Mouse (Mus musculus) kidney, adult 2 months (tissue): Measurements from ENCODE around the gene Ak6. TPM values are rescaled to one million over a fixed set of nuclear protein-coding genes. Genes with fewer than 3 reads are reported as not detected.

Experiments
- DNase-seq: peaks from one replicate; pipeline ENCODE4 v3.0.0; 2021
- H3K27ac ChIP-seq: fragments of 200-500 bp; 2 replicates; pipeline ENCODE4 v1.5.1; 2012; ENCODE audit warnings: low read depth, low read length, control low read depth, inconsistent platforms; ENCODE audit not compliant: insufficient read depth
- H3K27me3 ChIP-seq: fragments of 200-500 bp; replicated peaks from 2 replicates; pipeline ENCODE4 v1.6.1; 2012; ENCODE audit warnings: mild to moderate bottlenecking, moderate library complexity, low read length, inconsistent platforms; ENCODE audit not compliant: control insufficient read depth, insufficient read depth
- H3K36me3 ChIP-seq: fragments of 200-500 bp; 2 replicates; pipeline ENCODE4 v1.6.1; 2012; ENCODE audit warnings: mild to moderate bottlenecking, moderate library complexity, low read length, inconsistent platforms; ENCODE audit not compliant: control insufficient read depth, insufficient read depth
- H3K4me1 ChIP-seq: fragments of 200-500 bp; 2 replicates; pipeline ENCODE4 v1.6.1; 2011; ENCODE audit warnings: low read length; ENCODE audit not compliant: control insufficient read depth, insufficient read depth
- H3K4me3 ChIP-seq: fragments of 200-500 bp; 2 replicates; pipeline ENCODE4 v1.5.1; 2011; ENCODE audit warnings: mild to moderate bottlenecking, low read depth, low read length, control low read depth; ENCODE audit not compliant: insufficient read depth
- CTCF ChIP-seq: fragments of 200-500 bp; conservative IDR thresholded peaks from 2 replicates; pipeline ENCODE4 v1.5.1; 2011; ENCODE audit warnings: low read depth, mild to moderate bottlenecking, control low read depth, low read length, moderate library complexity, mixed read lengths; ENCODE audit not compliant: insufficient read depth, insufficient read length
- POLR2A ChIP-seq: fragments of 200-500 bp; IDR thresholded peaks from one replicate; pipeline ENCODE4 v1.6.1; 2011; ENCODE audit warnings: low read depth, low read length, control low read depth
- WGBS: fragments of 180-500 bp; shearing (Covaris S2); methylation state at CpG from one replicate; pipeline ENCODE4 v1.1.7; 2018; 5-methylcytosine and 5-hydroxymethylcytosine counted together
- polyA plus RNA-seq: library from polyadenylated mRNA; depleted of rRNA; stranded (reverse); fragments of >200 nt; gene quantifications from 2 replicates; pipeline ENCODE4 v1.2.3, GENCODE M21; 2012

The Ak6 gene
- polyA plus RNA-seq, 1 experiment = 52.5 TPM

- WGBS = 33% methylated on average over 9 of the region's 9 CpGs
- 0 out of 2 replicates have a peak overlapping the region, but pooled peaks have one; percentile 28 for H3K27ac ChIP-seq
- no peaks in the 10 kb centered on the region; the same call in 1 of the 2 replicates for H3K27me3 ChIP-seq
Observed at GRCm38 (mm10) chr13:100670181-100670741, 19.5 kb downstream of the Ak6 start.

GRCm38 (mm10) chr13:100675936-100676635 lies 25.3 kb downstream of the Ak6 start:
- no peaks in the 10 kb centered on the region for H3K27me3 ChIP-seq
- WGBS = 79% methylated on average over 15 of the region's 15 CpGs
- H3K36me3 ChIP-seq = no peaks in the 10 kb centered on the region
- H3K4me3 ChIP-seq = no peak overlapping the region
- no peaks in the 10 kb centered on the region for H3K4me1 ChIP-seq
- TF ChIP-seq POLR2A (no peak), CTCF (no peak)
- H3K27ac ChIP-seq = no peak overlapping the region
- DNase-seq = no peak

More at GRCm38 (mm10) chr13:100670181-100670741, 19.5 kb downstream of the Ak6 start:
- Histone ChIP-seq H3K4me1 (no peaks in the 10 kb centered on the region), H3K36me3 (no peaks in the 10 kb centered on the region), H3K4me3 (peak overlapping the region; percentile 97; the same call in 1 of the 2 replicates)
- TF ChIP-seq CTCF = no peak
- no peak for TF ChIP-seq POLR2A
- no peak for DNase-seq

GRCm38 (mm10) chr13:100681615-100682014 lies 30.8 kb downstream of the Ak6 start:
- Histone ChIP-seq H3K27ac (no peak overlapping the region), H3K27me3 (no peaks in the 10 kb centered on the region), H3K4me1 (no peaks in the 10 kb centered on the region), H3K4me3 (no peak overlapping the region), H3K36me3 (no peaks in the 10 kb centered on the region)
- 92% methylated on average over 8 of the region's 8 CpGs for WGBS
- DNase-seq = no peak
- TF ChIP-seq CTCF (no peak), POLR2A (no peak)

GRCm38 (mm10) chr13:100682837-100683236 lies 32.1 kb downstream of the Ak6 start:
- TF ChIP-seq POLR2A (no peak), CTCF (no peak)
- no peaks in the 10 kb centered on the region for H3K36me3 ChIP-seq
- no peak overlapping the region for H3K27ac ChIP-seq
- WGBS = 61% methylated on average over 2 of the region's 2 CpGs
- no peaks in the 10 kb centered on the region for H3K4me1 ChIP-seq
- no peaks in the 10 kb centered on the region for H3K27me3 ChIP-seq
- DNase-seq = no peak
- H3K4me3 ChIP-seq = no peak overlapping the region

- no peak for DNase-seq
- WGBS = 74% methylated on average over 2 of the region's 2 CpGs
Observed at GRCm38 (mm10) chr13:100684355-100684754, 33.6 kb downstream of the Ak6 start.

GRCm38 (mm10) chr13:100687513-100687912 lies 36.7 kb downstream of the Ak6 start:
- TF ChIP-seq CTCF = no peak
- TF ChIP-seq POLR2A = no peak
- no peaks in the 10 kb centered on the region for H3K4me1 ChIP-seq
- H3K4me3 ChIP-seq = no peak overlapping the region
- H3K27ac ChIP-seq = no peak overlapping the region
- H3K36me3 ChIP-seq = no peaks in the 10 kb centered on the region
- no peak for DNase-seq
- no peaks in the 10 kb centered on the region for H3K27me3 ChIP-seq
- WGBS = 70% methylated on average over 7 of the region's 7 CpGs

More at GRCm38 (mm10) chr13:100684355-100684754, 33.6 kb downstream of the Ak6 start:
- Histone ChIP-seq H3K36me3 (no peaks in the 10 kb centered on the region), H3K27me3 (no peaks in the 10 kb centered on the region), H3K4me1 (no peaks in the 10 kb centered on the region), H3K4me3 (no peak overlapping the region), H3K27ac (no peak overlapping the region)
- TF ChIP-seq POLR2A (no peak), CTCF (peak; percentile 56)

- Histone ChIP-seq H3K27me3 (no peaks in the 10 kb centered on the region), H3K4me1 (no peaks in the 10 kb centered on the region), H3K4me3 (no peak overlapping the region), H3K27ac (no peak overlapping the region), H3K36me3 (peaks cover 6% of the 10 kb centered on the region; the same call in 1 of the 2 replicates)
- WGBS = 86% methylated on average over 3 of the region's 3 CpGs
- no peak for DNase-seq
- no peak for TF ChIP-seq CTCF
- no peak for TF ChIP-seq POLR2A
Observed at GRCm38 (mm10) chr13:100697541-100697940, 46.8 kb downstream of the Ak6 start.
